In the genomic region with DNA sequence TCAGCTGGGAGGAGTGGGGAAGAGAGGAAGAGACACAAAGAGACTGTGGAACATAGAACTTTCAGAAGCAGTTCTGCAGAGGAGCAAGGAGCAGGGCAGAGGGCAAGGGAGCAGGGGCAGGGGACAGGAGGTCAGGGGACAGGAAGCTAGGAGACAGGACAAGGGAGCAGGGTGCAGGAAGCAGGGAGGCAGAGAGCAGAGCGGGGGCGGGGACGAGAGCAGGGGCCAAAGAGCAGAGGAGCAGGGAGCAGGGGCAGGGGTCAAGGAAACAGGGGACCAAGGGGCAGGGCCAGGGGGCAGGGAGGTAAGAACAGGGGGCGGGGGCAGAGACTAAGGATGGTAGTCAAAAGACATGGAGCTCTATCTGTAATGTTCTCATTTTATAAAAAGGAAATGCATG, we compare ENCODE assay signal across 28 mouse cellular contexts. TPM values are rescaled to one million over a fixed set of nuclear protein-coding genes. Genes with fewer than 3 reads are reported as not detected.
DNase-seq lines count a peak whose midpoint lies in the region; ATAC-seq and TF ChIP-seq lines count a peak whose summit lies in the region.
"Not testable (repeated sequence)": the region's sequence is repeated elsewhere in the genome, so short reads cannot be mapped to it uniquely, and the experiment has no call there.
"Had no signal": no experiment of that assay in that cellular context is flagged by ENCODE, and none has a peak within 500 bp of the region (broad histone marks: within the 10 kb centered on the region; RNA-seq: fewer than 3 reads in every experiment).

No protein-coding gene starts in this region.

- TF ChIP-seq CTCF in kidney, adult 2 months (conservative IDR thresholded peaks at IDR 0.05; ENCODE audit: insufficient read depth, insufficient read length, low read depth, low read length); liver, adult 2 months (IDR thresholded peaks at IDR 0.05; ENCODE audit: low read depth, low read length): not testable (repeated sequence)

- not testable (repeated sequence) for H3K9me3 ChIP-seq in hindbrain, embryonic 10.5 days; liver, embryonic 15.5 days (replicated peaks)

- ATAC-seq in liver, embryonic 15.5 days (ENCODE audit: insufficient read depth): 0 out of 2 replicates have a peak, but pooled peaks have one; percentile 31

- not testable (repeated sequence) for H3K4me2 ChIP-seq in liver, embryonic 15.5 days

- H3K27ac ChIP-seq in hindbrain, embryonic 10.5 days; kidney, adult 2 months (ENCODE audit: insufficient read depth, low read depth, low read length); liver, adult 2 months (replicated peaks; ENCODE audit: insufficient read depth, low read depth, low read length); liver, embryonic 15.5 days (replicated peaks): not testable (repeated sequence)

- TF ChIP-seq POLR2A in kidney, adult 2 months (IDR thresholded peaks at IDR 0.05; ENCODE audit: low read depth, low read length); liver, adult 2 months (IDR thresholded peaks at IDR 0.05; ENCODE audit: extremely low read depth, insufficient read depth, low read length): not testable (repeated sequence)

- H3K36me3 ChIP-seq in hindbrain, embryonic 10.5 days; kidney, adult 2 months (ENCODE audit: control insufficient read depth, insufficient read depth, low read length); liver, adult 2 months (ENCODE audit: control insufficient read depth, insufficient read depth, low read length); liver, embryonic 15.5 days (replicated peaks): not testable (repeated sequence)

- not testable (repeated sequence) for H3K4me1 ChIP-seq in hindbrain, embryonic 10.5 days (replicated peaks); kidney, adult 2 months (ENCODE audit: control insufficient read depth, insufficient read depth, low read length); liver, adult 2 months (ENCODE audit: control insufficient read depth, insufficient read depth, low read length); liver, embryonic 15.5 days (replicated peaks)

- not testable (repeated sequence) for H3K9ac ChIP-seq in liver, adult 2 months (ENCODE audit: low read depth, low read length); liver, embryonic 15.5 days

- H3K4me3 ChIP-seq in hindbrain, embryonic 10.5 days; kidney, adult 2 months (ENCODE audit: insufficient read depth, low read depth, low read length); liver, adult 2 months (ENCODE audit: insufficient read depth, low read depth, low read length); liver, embryonic 15.5 days (replicated peaks): not testable (repeated sequence)

- DNase-seq in embryo, embryonic 9.5 days (ENCODE audit: extremely low spot score): peak; percentile 29
- peak; percentile 6 for DNase-seq in hindbrain, embryonic 10.5 days (ENCODE audit: low spot score)
- peak; percentile 59 for DNase-seq in kidney, adult 2 months
- DNase-seq in kidney, postnatal 14 days: peak; percentile 14
- peak; percentile 37 for DNase-seq in liver, adult 2 months (ENCODE audit: extremely low read depth, low read depth, low spot score)
- DNase-seq in right cerebral cortex, postnatal 4 days: peak; percentile 14

- H3K27me3 ChIP-seq in hindbrain, embryonic 10.5 days (ENCODE audit: insufficient read depth, poor library complexity, severe bottlenecking); kidney, adult 2 months (replicated peaks; ENCODE audit: control insufficient read depth, insufficient read depth, low read length); liver, adult 2 months (ENCODE audit: control insufficient read depth, insufficient read depth, low read length); liver, embryonic 15.5 days: not testable (repeated sequence)

- H3K79me2 ChIP-seq in liver, adult 2 months (ENCODE audit: control insufficient read depth, insufficient read depth, low read length): not testable (repeated sequence)

- WGBS in hindbrain, embryonic 10.5 days: 25% methylated on average over 4 of the region's 4 CpGs
- 57% methylated on average over 4 of the region's 4 CpGs for WGBS in kidney, adult 2 months
- 56% methylated on average over 4 of the region's 4 CpGs for WGBS in liver, adult 2 months
- WGBS in liver, embryonic 15.5 days (ENCODE audit: insufficient replicate concordance): 60% methylated on average over 4 of the region's 4 CpGs

RNA-seq across cellular contexts. Expression of a gene that starts 43.3 kb away (rescaled TPM):
- not detected in 2 replicates for polyA plus RNA-seq in hindbrain, embryonic 10.5 days (2016; fragmentation: Nextera tagmentation; extraction: Ambion mirVana)
- not detected in 2 replicates for polyA plus RNA-seq in kidney, adult 2 months (2012; rRNA removed)
- not detected in 2 replicates for total RNA-seq in liver, adult 2 months (2014; rRNA removed)
- not detected in 2 replicates for polyA plus RNA-seq in liver, adult 2 months (2012; rRNA removed)
- not detected in 2 replicates for polyA plus RNA-seq in liver, embryonic 15.5 days (2015; fragmentation: Nextera tagmentation; extraction: Ambion mirVana)
- total RNA-seq: adrenal gland, adult 2 months; adrenal gland, postnatal 25 days; gastrocnemius, adult 8-10 months; gastrocnemius, postnatal 25 days; heart, adult 2 months; heart, postnatal 14 days; heart, postnatal 4 days; MEL had no signal
- polyA plus RNA-seq: adrenal gland, adult 2 months; brain, embryonic 14.5 days; C2C12; CD4-positive, CD25-positive, alpha-beta regulatory T cell, adult 4 months; cortical plate, adult 2 months; erythroblast, embryonic 14.5 days; forebrain, embryonic 12.5 days; forebrain, embryonic 15.5 days; gonadal fat pad, adult 2 months; heart, adult 2 months; heart, embryonic 10.5 days; heart, embryonic 13.5 days; heart, embryonic 16.5 days; hindbrain, embryonic 12.5 days; hindbrain, embryonic 15.5 days had no signal

Comparison
In these comparisons a context has a peak if more than half of its experiments do, and no peak if none do; other contexts are left out.
1. DNase-seq: peak in every context shown above with its lines; median percentile 59 in kidney, adult 2 months; 37 in liver, adult 2 months; 29 in embryo, embryonic 9.5 days; 14 in kidney, postnatal 14 days; 14 in right cerebral cortex, postnatal 4 days; 6 in hindbrain, embryonic 10.5 days.